Mouse (Mus musculus): ENCODE data around the gene Calhm6. TPM values are rescaled to one million over a fixed set of nuclear protein-coding genes. Genes with fewer than 3 reads are reported as not detected.

Gene Calhm6
- 1.7 and 2.3 TPM in 2 replicates for polyA plus RNA-seq (2012; rRNA removed)

GRCm38 (mm10) chr10:34127392-34128378, at the start of gene Calhm6:
Gene Calhm6, minus strand, starts transcription at chr10:34127984.

DNA sequence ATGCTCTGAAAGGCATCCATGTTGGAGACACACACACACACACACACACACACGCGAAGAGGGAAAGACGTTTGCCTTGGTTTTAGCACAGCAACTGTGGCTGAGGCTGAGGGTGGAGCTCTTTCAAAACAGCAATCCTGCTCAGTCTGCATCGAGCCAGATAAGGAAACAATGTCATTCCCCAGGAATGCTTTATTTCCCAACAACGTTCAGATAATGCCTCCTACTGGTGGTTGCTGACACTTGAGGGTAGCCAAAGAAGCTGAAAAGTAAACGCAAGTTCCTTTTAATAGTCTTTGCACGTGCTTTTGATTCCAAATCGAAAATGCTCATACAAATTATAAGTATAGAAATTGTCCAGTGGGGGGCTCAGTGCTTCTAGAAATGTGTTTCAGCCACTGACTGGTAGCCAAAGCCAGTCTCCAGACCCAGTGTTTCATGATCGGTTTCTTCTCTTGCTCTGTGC, 31.3 kb downstream of the Calhm6 start, which contains the start of gene Calhm5:
Calhm5 (minus strand) TSS at position 102 of the 466 bp plus-strand sequence.

Other genes with a start within 250 kb of the Calhm6 start
- gene Rsph4a, start 222.9 kb downstream of the Calhm6 start, polyA plus RNA-seq (2012; rRNA removed), result not detected in 2 replicates
- 3.4 and 3.6 TPM in 2 replicates for gene Zup1, start 176.7 kb downstream of the Calhm6 start, polyA plus RNA-seq (2012; rRNA removed)
- 41.0 and 48.1 TPM in 2 replicates for gene Rwdd1, start 108.4 kb downstream of the Calhm6 start, polyA plus RNA-seq (2012; rRNA removed)
- not detected in 2 replicates for gene Trappc3l, start 90.4 kb downstream of the Calhm6 start, polyA plus RNA-seq (2012; rRNA removed)
- not detected in 2 replicates for gene Calhm4, start 83.7 kb downstream of the Calhm6 start, polyA plus RNA-seq (2012; rRNA removed)
- gene Calhm5, start 31.5 kb downstream of the Calhm6 start, polyA plus RNA-seq (2012; rRNA removed), result 0.36 and 0.57 TPM in 2 replicates
- 4.3 and 6.9 TPM in 2 replicates for gene Dse, start 79.7 kb upstream of the Calhm6 start, polyA plus RNA-seq (2012; rRNA removed)
- 18.8 and 21.4 TPM in 2 replicates for gene Tspyl1, start 154.2 kb upstream of the Calhm6 start, polyA plus RNA-seq (2012; rRNA removed)
- 3.0 and 4.1 TPM in 2 replicates for gene Tspyl4, start 169.5 kb upstream of the Calhm6 start, polyA plus RNA-seq (2012; rRNA removed)

Measured in colon, adult 2 months (tissue).